Mouse (Mus musculus) layer of hippocampus, postnatal 10 days (tissue): ENCODE measurements around the gene Pkmyt1. TPM values are rescaled to one million over a fixed set of nuclear protein-coding genes. Genes with fewer than 3 reads are reported as not detected.
A peak's percentile ranks its signal among the peaks of the same experiment; 100 is the strongest.

Source experiments
- DNase-seq, 2 experiments: peaks; one replicate each; pipeline ENCODE4 v3.0.0; 2021; ENCODE audit warnings: low spot score in 2 of 2
- long read RNA-seq: library from polyadenylated mRNA; stranded (forward); transcript quantifications from one replicate; pipeline ENCODE4 v2.0.0, GENCODE M21; 2023
- total RNA-seq, 2 experiments: library from RNA; stranded (reverse); gene quantifications; 2 replicates each; pipeline ENCODE4 v1.2.3; 2021

Pkmyt1 gene
- 1 to 10 TPM; 6.7 to 8.3 TPM for total RNA-seq
- long read RNA-seq, transcript Pkmyt1-201 (8 exons, 2,040 nt), result major isoform, 5 of 11 reads
- long read RNA-seq, partial matches to known transcripts, result 0 of 11 reads
- long read RNA-seq, other reads (novel, unspliced or antisense), result 4 of 11 reads

GRCm38 (mm10) chr17:23725999-23726757, at the start of gene Pkmyt1:
Pkmyt1 (plus strand) TSS chr17:23726336.
- DNase-seq, result peak; percentile 92 to 95

DNA sequence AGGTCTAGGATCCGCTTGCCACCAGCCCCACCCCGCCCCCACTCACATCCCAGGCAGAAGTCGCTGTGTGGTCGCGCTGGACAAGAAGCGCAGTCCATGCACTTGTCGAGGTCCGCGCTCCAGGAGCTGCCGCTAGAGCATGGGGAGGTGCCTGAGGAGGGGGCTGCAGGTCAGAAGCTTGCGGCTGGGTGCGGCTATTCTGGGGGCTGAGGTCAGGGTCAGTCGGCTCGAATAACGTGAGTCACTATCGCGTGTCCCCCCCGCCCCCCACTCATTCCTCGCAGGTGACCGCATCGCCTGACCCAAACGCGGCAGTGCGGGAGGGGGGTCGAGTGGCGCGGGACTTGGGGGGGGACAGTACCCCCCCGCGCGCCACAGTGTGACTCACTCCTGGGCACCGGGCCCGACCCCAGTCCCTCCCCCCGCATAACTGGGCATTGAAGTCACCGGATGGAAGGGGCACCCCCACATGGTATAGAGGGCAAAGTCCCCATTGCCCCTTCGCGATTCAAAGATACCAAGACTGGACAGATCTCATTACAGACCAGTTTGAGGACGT, 49.6 kb upstream of the Pkmyt1 start:
- DNase-seq, result peak in 1 of 2 experiments; percentile 42

- peak; percentile 73 to 79 for DNase-seq
Measured at GRCm38 (mm10) chr17:23677236-23677679, 48.9 kb upstream of the Pkmyt1 start, which contains the start of gene Tnfrsf12a. Tnfrsf12a (minus strand) TSS chr17:23677468.

DNA sequence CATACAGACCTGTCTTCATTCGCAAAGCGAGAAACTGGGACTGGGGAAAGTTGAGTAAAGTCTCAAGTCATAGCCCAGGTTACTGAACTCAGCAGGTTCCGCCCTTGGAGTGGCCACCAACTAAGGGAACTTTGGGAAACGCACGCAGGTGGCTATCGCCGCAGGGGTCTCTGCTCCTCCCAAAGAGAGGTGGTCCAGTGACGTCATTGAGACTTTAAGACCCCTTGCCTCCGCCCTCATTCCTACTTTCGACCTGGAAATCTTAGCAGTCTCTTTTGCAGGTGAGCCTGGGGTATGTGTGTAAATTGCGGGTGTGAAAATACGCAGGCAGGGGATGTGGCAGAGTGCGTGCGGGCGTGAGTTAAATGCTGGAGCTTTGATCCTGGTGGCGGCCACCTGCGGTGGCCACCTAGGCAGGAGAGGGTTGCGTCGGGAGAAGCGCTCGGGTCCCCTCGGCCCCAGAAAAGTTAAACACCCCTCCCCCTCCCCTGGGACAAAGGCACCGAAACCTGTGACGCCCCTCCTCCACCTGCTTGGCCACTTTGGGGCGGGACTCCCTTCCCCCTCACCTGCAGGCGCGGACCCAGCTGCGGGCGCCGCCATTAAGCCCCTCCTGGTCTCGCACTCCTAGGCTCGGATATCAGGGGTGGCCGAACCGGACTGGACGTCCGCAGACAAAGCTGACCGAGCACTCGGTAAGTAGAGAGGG, 46.9 kb upstream of the Pkmyt1 start, which contains the start of gene Cldn6:
TSS of gene Cldn6 (plus strand) at position 123 of the 709 bp plus-strand sequence.
- DNase-seq, result no peak

GRCm38 (mm10) chr17:23680336-23680735, 45.8 kb upstream of the Pkmyt1 start:
- no peak for DNase-seq

- DNase-seq, result no peak
Measured at GRCm38 (mm10) chr17:23681086-23681485, 45.0 kb upstream of the Pkmyt1 start.

GRCm38 (mm10) chr17:23682092-23682491, 44.0 kb upstream of the Pkmyt1 start:
- DNase-seq, result no peak

DNA sequence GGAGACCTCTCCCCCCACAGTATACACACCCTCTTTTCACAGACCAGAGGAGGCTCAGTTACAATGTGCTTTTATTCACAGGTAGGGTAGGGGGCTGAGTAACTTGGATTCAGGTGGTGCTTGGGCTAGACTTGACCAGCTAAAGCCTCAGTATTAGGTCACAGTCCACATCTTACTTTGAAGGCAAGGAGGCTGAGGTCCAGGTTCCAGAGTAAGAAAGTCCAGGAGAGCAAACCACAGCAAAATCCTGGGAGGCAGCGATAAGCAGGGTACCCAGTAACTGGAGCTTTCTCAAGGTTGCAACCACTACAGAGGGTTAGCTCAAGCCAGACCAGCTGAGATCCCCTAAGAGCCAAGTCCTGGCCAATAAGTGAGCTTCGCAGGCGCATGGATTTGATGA, 43.6 kb upstream of the Pkmyt1 start:
- DNase-seq, result no peak

DNA sequence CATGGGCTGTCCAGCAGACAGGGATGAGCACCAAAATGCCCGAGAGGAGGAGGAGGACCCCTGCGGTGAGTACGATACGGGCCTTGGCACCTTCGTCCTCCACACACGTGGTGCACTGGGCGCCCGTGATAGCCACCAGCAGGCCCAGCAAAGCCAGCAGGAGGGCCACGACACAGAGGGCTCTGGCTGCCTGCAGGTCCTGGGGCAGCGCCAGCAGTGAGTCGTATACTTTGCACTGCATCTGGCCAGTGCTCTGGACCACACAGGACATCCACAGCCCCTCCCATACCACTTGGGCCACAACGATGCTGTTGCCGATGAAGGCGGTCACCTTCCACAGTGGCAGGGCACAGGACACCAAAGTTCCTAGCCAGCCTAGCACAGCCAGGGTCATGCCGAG, 42.9 kb upstream of the Pkmyt1 start:
- DNase-seq, result no peak

GRCm38 (mm10) chr17:23683856-23684672, 42.1 kb upstream of the Pkmyt1 start, which contains the start of gene Cldn9:
Cldn9 (minus strand) TSS chr17:23684026.
- no peak for DNase-seq

DNA sequence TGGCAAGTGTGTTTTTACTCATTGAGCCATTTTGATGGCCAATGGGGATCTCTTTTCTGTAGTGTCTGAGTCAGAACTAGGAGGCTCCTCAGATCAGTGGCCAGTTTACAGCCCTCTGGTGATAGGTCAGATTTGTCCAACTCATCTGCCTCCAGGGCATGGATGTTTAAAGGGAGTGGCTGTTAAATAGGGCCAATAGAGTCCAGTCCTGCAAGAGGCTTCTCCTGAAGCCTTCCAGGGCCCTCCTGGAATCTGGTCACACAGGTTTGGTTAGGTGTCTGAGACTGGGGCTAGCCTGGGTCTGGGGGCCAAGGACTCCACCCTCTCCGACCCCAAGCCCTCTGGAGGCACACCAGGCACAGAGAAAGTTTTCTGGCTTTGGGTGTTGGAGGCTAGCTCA, 31.6 kb upstream of the Pkmyt1 start:
- DNase-seq, result no peak

GRCm38 (mm10) chr17:23695801-23696200, 30.3 kb upstream of the Pkmyt1 start:
- DNase-seq, result no peak

- DNase-seq, result no peak
Measured at GRCm38 (mm10) chr17:23699131-23700077, 26.7 kb upstream of the Pkmyt1 start.

- DNase-seq, result peak; percentile 83 to 91
Measured at GRCm38 (mm10) chr17:23700079-23700478, 26.1 kb upstream of the Pkmyt1 start.

GRCm38 (mm10) chr17:23703301-23703700, 22.8 kb upstream of the Pkmyt1 start:
- DNase-seq, result no peak

DNA sequence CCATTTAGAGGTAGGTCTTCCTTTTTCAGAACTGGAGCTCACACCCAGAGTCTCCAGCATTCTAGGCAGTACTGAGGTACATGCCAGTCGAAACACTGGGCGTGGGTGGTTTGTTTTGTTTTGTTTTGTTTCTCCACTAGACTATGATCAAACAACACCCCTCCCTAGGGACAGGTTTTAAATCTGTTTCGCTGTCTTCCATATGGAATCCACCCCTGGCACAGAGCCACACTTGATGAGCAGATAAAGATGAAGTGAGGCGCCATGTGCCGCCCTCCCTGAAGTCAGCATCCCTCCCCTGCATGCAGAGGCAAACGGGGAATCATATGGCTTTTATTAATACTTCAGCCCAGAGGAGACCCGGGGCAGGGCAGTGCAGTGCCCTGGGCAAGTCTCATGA, 21.4 kb upstream of the Pkmyt1 start:
- peak in 1 of 2 experiments; percentile 44 for DNase-seq

DNA sequence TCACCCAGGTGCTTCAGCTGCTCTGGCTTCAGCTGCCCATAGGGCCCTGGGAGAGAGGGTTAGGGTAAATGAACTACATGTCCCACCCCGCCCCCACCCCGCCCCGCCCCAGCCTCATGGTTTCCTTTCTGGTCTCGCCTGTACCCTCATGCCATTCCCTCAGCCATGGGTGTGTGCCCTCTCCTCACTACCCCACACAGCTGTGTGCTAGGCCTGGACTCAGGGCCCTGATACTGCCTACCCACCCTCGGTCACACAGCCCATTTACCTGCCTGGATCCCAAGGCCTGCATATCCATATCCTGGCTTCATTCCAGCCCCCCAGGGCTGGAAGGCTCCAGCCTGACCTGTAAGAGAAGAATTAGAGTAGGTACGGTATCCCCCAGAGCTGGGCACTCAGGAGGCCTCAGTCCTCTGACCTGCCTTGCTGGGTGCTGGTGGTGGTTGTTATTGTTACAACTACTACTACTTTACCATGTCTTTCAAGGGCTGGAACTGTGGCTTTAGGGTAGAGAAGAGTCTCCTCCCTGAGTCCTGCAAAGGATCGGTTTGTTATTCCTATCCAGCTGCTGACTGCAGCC, 20.5 kb upstream of the Pkmyt1 start:
- no peak for DNase-seq

GRCm38 (mm10) chr17:23706212-23706611, 19.9 kb upstream of the Pkmyt1 start:
- DNase-seq, result peak; percentile 81 to 87

- DNase-seq, result no peak
Measured at GRCm38 (mm10) chr17:23717003-23717402, 9.1 kb upstream of the Pkmyt1 start.
